Mouse (Mus musculus) heart, postnatal 10 days (tissue): ENCODE data around the gene Slc47a1. TPM values are rescaled to one million over a fixed set of nuclear protein-coding genes. Genes with fewer than 3 reads are reported as not detected.
"Not testable (repeated sequence)": the region's sequence is repeated elsewhere in the genome, so short reads cannot be mapped to it uniquely, and the experiment has no call there.

Experiments used
- DNase-seq, 2 experiments: peaks; one replicate each; pipeline ENCODE4 v3.0.0; 2021
- intact Hi-C: fragments of 180-260 bp; cut with DNase I; formaldehyde crosslinking; loops from one replicate; pipeline ENCODE4 v1.15.1; 2025
- total RNA-seq, 2 experiments: library from RNA; stranded (reverse); gene quantifications; 2 replicates each; pipeline ENCODE4 v1.2.3; 2021

Gene Slc47a1
- 10 to 100 TPM; 34.7 to 35.6 TPM for total RNA-seq

DNA sequence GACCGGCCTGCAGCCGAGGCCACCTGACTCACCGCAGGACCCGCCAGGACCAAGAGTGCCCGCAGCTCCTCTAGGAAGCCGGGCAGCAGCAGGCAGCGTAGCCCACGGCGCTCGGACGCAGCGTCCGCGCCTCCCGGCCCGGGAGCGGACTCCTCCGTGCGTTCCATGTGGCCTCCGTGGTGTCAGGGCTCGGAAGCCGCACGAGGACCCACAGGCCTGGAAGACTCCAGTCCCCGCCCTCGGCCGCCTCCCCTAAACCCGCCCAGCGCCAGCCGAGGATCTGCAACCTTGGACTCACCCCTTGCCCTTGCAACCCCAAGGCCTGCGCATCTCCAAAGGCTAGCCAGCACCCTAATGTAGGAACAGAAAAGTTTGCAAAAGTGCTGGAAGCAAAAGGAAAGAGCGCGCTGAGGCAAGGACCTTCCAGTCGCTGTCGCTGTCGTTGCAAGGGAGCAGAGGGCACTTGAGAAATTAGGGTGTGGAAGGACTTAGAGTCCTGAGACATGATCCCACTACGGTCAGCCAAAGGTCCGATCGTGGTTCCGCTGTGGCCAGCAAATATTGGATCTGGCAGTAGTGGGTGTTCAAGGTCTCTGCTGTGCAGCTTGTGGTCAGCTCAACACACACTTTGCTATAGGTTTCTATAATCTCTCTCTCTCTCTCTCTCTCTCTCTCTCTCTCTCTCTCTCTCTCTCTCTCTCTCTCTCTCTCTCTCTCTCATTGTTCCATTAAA lies at the start of gene Slc47a1:
Gene Slc47a1, minus strand, starts transcription at position 465 of the 733 bp plus-strand sequence.
- intact Hi-C loops: no loop called here
- peak; percentile 58 to 59 for DNase-seq

DNA sequence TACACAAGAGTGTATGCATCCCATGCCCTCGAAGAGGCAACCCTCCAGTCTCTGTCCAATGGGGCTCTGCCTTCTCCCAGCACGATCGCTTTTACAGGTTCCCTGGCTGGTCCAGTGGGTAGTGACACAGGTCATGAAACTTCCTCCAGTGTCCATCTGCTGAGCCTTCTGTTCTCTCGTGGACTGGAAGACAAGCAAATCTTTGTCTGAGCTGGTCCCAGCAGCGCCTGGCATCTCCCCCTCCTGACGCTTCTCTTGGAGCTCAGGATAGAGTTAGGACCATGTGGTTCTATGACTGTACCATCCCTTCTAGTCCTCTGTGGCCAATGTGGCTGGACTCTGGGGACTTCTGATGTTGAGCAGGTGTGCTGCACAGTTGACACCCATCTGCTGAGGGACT lies 41.1 kb upstream of the Slc47a1 start:
- no peak for DNase-seq
- intact Hi-C loops: loop anchor here (5.0 kb wide), 3 partner anchors 158 to 293 kb away; partner anchors contain the start of gene Epn2

DNA sequence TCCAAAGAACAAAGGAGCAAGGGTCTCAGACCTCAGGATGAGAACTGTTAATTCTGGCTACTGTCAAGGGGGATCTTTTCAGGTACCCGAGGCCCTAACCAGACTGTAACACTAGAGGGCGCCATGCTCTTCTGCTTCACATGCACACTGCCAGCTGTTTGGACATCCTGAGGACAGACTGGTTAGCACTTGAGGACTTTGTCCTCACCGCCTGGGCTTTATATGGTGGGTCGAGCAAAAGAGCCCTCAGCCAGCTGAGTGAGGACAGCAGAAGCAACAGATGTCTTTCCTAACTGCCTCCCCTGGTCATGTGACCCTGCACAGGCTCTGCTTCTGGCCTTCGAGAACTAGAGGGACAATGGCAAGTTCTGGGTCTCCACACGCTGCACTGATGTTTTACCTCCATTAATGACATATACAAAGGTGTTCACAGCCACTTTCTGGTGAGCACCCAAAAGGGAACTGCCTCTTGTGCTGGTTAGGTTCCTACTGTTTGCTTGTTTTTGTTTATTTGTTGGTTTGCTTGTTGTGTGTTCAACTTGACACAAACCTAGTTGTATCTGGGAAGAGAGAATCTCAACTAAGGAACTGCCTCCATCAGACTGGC lies 39.9 kb upstream of the Slc47a1 start:
- DNase-seq: peak; percentile 86 to 93
- intact Hi-C loops: loop anchor here (5.0 kb wide), 3 partner anchors 159 to 294 kb away; partner anchors contain the start of gene Epn2

DNA sequence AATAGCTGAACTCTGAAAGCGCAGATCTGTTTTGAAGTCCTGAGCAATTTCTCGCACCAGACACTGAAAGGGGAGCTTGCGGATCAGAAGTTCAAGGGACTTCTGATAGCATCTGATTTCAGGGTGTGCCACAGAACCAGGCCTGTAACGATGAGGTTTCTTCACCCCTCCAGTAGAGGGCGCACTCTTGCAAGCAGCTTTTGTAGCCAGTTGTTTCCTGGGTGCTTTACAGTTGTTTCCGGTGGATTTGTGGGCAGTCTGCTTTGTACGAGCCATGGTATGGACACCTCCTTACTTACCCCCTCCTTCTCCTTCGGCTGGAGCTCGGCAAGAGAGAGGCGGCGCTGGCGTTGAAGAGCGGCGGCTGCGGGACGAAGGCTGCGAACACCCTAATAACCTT lies 38.4 kb upstream of the Slc47a1 start:
- intact Hi-C loops: loop anchor here (5.0 kb wide), 3 partner anchors 161 to 296 kb away; partner anchors contain the start of gene Epn2
- peak in 1 of 2 experiments; percentile 24 for DNase-seq

DNA sequence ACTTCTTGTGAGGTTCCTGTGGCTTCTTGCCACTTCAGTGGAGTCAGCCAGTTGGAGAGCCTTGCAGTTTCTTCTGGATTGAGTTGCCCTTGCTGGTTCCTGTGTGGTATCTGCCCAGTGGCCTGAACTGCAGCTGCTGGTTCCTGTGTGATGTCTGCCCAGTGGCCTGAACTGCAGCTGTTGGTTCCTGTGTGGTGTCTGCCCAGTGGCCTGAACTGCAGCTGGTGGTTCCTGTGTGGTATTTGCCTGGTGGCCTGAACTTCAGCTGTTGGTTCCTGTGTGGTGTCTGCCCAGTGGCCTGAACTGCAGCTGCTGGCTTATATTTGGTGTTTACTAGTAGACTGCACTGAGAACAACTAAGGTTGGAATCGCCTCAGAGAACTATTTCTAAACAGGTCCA lies 37.3 kb upstream of the Slc47a1 start:
- intact Hi-C loops: loop anchor here (5.0 kb wide), 3 partner anchors 162 to 297 kb away; partner anchors contain the start of gene Epn2

GRCm38 (mm10) chr11:61414560-61414959 lies 36.4 kb upstream of the Slc47a1 start:
- DNase-seq: no peak
- intact Hi-C loops: no loop called here

More for the DNA sequence above, 37.3 kb upstream of the Slc47a1 start:
- no peak for DNase-seq

DNA sequence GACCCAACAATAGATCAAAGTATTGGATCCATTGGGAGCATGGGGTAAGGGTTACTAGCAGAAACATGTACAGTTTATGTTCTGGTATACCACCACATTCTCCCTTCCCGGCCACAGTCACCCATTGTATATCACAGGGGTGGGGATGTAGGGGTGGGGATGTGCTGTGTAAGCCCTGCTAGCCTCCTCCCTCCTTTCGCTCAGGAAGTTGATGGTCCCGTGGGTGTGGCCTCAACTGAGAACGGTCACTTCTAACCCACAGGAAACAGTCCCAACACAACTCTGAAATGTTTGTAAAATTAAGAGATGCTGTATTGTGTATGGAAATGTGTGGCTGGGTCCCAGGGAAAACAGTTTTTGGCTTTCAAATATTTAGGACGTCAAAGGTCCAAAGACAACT lies 35.3 kb upstream of the Slc47a1 start:
- intact Hi-C loops: no loop called here
- no peak for DNase-seq

GRCm38 (mm10) chr11:61411809-61412208 lies 33.7 kb upstream of the Slc47a1 start:
- intact Hi-C loops: loop anchor here (2.0 kb wide), 2 partner anchors 93 to 307 kb away; partner anchors contain the start of gene B9d1
- DNase-seq: no peak

- no peak for DNase-seq
- intact Hi-C loops: loop anchor here (2.0 kb wide), 2 partner anchors 94 to 306 kb away; partner anchors contain the start of gene B9d1
Measured at GRCm38 (mm10) chr11:61411221-61411620, 33.1 kb upstream of the Slc47a1 start.

- peak; percentile 88 to 93 for DNase-seq
- intact Hi-C loops: loop anchor here (1.0 to 2.0 kb wide), 5 partner anchors 61 to 305 kb away; partner anchors contain the start of gene B9d1
Measured at GRCm38 (mm10) chr11:61410129-61410528, 32.0 kb upstream of the Slc47a1 start.

- peak; percentile 33 to 41 for DNase-seq
- intact Hi-C loops: loop anchor here (5.0 kb wide), 1 partner anchor 42 kb away; no protein-coding TSS in a partner anchor
Measured at GRCm38 (mm10) chr11:61409051-61409450, 30.9 kb upstream of the Slc47a1 start.

DNA sequence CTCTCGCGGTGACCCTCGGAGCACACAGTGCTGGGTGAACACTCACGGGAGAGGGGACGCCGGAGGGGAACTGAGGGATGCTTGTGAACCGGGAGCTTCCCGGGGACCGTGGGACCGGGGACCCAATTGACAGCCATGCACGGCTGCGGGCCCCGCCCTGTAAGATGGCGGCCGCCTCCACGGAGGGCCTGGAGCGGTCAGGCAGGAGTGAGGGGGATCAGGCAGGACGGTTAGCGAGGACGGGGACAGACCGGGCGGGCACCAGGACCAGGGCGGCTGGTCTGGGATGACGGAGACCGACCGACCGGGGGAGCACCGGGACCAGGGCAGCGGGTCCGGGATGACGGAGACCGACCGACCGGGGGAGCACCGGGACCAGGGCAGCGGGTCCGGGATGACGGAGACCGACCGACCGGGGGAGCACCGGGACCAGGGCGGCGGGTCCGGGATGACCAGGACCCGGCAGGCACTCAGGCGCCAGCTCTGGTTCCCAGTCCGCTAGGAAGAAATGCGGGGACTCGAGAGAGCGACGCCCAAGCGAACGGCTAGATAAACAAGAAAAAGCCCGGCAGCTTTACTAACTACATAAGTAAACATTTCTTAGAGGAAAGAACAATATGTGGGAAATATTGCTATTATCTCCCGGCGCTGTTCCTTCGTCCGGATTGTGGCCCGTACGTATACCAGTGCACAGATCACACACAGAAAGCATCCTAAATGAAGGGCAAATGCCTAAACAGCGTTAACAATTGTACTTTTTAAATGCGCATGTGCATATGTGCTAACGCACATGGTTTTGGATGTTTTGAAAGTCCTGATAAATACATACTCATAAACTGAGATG lies 30.3 kb upstream of the Slc47a1 start:
- DNase-seq: peak; percentile 87 to 88
- intact Hi-C loops: loop anchor here (5.0 kb wide), 1 partner anchor 41 kb away; no protein-coding TSS in a partner anchor

DNA sequence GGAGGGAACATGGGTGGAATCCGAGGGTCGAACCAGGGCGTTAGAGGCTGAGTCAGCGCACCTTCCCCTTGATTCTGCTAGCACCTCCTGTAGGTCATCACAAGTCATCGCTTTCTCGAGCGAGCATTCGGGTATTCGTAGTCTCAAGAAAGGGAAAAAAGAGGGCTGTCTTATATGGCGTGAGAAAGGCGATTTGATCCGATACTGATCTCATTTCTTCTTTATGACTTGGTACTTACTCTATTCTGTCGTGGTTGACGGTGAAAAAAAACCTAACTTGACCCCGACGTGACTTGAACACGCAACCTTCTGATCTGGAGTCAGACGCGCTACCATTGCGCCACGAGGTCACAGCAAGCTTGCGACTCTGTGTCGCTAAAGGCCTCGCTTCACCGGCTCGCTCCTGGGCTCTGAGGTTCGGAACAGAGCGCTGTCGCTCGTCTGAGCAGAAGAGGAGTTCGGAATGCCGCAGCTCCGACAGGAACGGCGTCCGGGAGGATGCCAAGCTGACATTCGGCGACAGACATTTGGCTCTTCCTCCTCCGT lies 29.6 kb upstream of the Slc47a1 start:
- peak; percentile 94 to 95 for DNase-seq
- intact Hi-C loops: loop anchor here (5.0 kb wide), 1 partner anchor 40 kb away; no protein-coding TSS in a partner anchor

DNA sequence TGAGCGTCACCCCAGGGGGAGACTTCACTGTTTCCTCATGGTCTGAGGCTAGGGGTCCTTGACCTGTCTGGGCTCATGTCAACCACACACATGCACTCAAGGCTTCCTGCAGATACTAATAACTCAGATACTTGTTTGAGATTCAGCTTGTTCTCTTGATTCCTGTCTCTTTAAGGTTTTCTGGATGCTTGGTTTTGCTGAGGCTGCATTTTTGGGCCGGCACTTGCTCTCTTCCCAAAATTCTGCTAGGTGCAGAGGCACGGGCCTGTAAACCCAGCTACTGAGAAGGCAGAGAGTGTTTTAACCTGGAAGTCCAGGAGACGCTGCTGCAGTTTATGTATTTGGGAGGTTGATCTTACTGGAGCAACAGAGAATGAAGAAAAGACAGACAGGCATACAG lies 23.6 kb upstream of the Slc47a1 start:
- intact Hi-C loops: no loop called here
- DNase-seq: no peak

DNA sequence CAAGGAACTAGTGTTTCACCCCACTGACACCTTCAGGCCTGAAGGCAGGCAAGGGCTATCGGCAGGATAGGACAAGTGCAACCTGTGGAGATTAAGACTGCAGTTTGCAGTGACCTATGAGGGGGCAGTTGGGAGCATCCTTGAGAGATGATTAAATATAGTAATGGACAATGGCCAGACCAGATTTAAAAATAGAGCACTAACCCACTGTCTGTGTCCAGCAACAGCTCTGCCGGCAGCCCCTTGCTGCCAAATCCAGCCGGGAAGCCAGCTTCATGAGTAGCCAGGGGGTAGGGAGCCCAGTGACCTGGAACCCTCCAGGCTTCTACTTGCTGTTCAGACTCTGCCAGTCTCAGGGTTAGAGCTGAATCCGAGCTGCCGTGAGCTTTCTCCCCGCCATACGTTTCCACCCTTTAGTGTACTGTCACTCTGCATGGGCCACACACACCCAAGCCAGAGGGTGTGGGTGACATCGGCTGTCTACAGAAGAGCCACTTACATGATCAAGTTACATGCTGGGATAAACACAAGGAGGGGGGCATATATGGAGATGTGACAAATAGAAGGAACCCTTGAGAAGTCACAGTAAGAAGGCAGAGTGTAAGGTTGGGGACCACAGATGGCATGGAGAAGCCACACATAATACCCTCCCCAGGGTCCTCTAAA lies 22.7 kb upstream of the Slc47a1 start:
- DNase-seq: peak; percentile 71 to 75
- intact Hi-C loops: no loop called here

DNA sequence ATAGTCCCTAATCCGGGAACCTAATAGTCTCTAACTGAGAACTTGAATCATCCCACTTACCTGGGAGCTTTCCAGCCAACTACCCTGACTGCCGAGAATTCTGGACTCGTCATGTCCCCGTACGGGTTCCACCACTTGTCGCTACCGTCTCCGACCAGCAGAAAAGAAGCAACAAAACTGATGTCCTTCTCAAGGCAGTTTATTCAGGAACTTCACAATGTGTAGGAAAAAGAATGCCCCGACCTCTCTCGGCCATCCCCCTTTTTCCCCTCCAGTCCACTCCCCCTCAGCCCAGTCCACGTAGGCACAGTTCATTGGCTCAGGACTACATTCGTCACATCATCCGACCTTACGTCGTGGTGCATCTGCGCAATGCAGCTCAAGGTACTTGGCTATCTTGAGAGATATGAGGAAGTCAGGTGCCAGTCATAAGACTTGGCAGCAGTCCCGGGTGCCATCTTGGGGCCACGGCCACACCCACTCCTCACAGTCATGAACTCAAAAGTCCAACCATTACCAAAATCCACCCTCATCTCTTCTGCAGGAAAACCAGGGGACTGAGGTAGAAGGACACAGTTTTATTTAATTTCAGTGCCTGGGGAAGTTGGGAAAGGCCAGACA lies 19.4 kb upstream of the Slc47a1 start:
- DNase-seq, intact Hi-C loops: not testable (repeated sequence)

DNA sequence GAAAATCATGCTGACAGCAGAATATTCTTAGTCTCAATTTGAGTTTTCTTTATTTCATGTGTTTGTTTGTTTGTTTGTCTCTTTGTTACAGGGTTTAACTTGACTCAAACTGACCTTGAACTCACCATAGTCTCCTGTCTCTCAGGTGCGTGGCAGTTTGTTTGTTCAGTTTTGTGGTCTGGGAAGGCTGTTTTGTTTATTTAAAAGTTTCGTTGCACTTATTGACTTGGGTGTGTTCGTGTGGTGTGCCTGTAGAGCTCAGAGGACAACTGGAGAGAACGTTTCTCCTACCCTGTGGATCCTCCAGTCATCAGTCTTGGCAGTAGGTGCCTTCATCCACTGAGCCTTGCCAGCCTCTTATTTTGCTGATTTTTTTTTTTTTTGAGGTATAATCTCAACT lies 10.8 kb upstream of the Slc47a1 start:
- DNase-seq: no peak
- intact Hi-C loops: loop anchor here (1.0 to 5.0 kb wide), 3 partner anchors 42 to 196 kb away; no protein-coding TSS in a partner anchor

DNA sequence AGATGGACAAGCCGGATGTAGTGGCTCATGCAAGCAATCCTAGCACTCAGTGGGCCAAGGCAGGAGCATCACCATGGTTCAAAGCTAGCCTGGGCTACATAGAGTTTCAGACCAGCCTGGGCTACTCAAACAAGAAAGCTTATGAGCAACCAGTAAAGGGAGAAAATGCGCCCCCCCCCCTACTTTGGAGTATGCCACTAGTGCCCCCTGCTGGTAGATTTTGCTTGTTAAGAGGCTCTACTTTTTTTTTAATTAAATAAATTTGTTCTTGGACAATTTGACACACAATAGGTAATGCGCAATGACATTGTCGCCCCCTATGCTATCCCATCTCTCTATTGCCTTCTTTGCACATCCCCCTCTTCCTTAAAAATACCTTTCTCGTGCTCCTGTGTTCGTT lies 9.9 kb upstream of the Slc47a1 start:
- peak in 1 of 2 experiments; percentile 60 for DNase-seq
- intact Hi-C loops: loop anchor here (1.0 to 5.0 kb wide), 3 partner anchors 41 to 195 kb away; no protein-coding TSS in a partner anchor

DNA sequence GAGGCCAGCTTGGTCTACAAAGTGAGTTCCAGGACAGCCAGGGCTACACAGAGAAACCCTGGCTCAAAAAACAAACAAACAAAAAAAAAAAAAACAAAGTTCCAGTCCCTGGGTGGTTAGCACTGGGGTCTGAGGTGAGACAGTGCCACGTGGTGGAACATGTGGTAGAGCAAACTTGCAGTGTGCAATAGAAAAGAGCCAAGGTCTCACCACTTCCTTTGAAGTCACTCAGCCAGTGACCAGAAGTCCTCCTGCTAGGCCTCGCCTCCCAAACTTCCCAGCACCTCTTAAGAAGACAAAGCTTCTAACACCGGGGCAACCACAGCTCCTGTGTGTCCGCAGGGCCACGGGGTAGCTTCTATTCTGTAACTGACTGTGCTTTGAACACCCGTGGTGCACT lies 9.1 kb upstream of the Slc47a1 start:
- DNase-seq: no peak
- intact Hi-C loops: loop anchor here (5.0 kb wide), 1 partner anchor 40 kb away; no protein-coding TSS in a partner anchor
